Mouse (Mus musculus) kidney, embryonic 16.5 days (tissue): Measurements from ENCODE around the gene Grb2. TPM values are rescaled to one million over a fixed set of nuclear protein-coding genes. Genes with fewer than 3 reads are reported as not detected.

Source experiments
- polyA plus RNA-seq: library from polyadenylated mRNA; unstranded; fragments of >200 nt; fragmentation: Nextera tagmentation; extraction: Ambion mirVana; gene quantifications from 2 replicates; pipeline ENCODE4 v1.2.1, GENCODE M21; 2015

The Grb2 gene
- polyA plus RNA-seq, 1 experiment from 2014 or later = 87.0 TPM

Other genes starting within 250 kb of the Grb2 start
- 28.4 and 31.5 TPM in 2 replicates for gene Slc16a5, start 246.1 kb downstream of the Grb2 start, polyA plus RNA-seq
- 9.0 and 10.5 TPM in 2 replicates for gene Armc7, start 232.9 kb downstream of the Grb2 start, polyA plus RNA-seq
- 77.6 and 82.1 TPM in 2 replicates for gene Nt5c, start 216.7 kb downstream of the Grb2 start, polyA plus RNA-seq
- 457 and 461 TPM in 2 replicates for gene Jpt1, start 194.2 kb downstream of the Grb2 start, polyA plus RNA-seq
- 939 and 944 TPM in 2 replicates for gene Sumo2, start 172.3 kb downstream of the Grb2 start, polyA plus RNA-seq
- 180 and 184 TPM in 2 replicates for gene Nup85, start 144.2 kb downstream of the Grb2 start, polyA plus RNA-seq
- 101 and 103 TPM in 2 replicates for gene Mrps7, start 104.7 kb downstream of the Grb2 start, polyA plus RNA-seq
- gene Gga3, start 104.5 kb downstream of the Grb2 start, polyA plus RNA-seq = 24.5 and 26.8 TPM in 2 replicates
- gene Mif4gd, start 95.6 kb downstream of the Grb2 start, polyA plus RNA-seq = 42.8 and 47.1 TPM in 2 replicates
- 51.0 and 56.1 TPM in 2 replicates for gene Slc25a19, start 80.3 kb downstream of the Grb2 start, polyA plus RNA-seq
- gene Tmem94, start 56.8 kb upstream of the Grb2 start, polyA plus RNA-seq = 33.4 and 34.5 TPM in 2 replicates
- gene Caskin2, start 105.0 kb upstream of the Grb2 start, polyA plus RNA-seq = 21.5 and 23.6 TPM in 2 replicates
- gene Tsen54, start 106.1 kb upstream of the Grb2 start, polyA plus RNA-seq = 48.1 and 50.2 TPM in 2 replicates
- 58.3 and 64.5 TPM in 2 replicates for gene Llgl2, start 115.5 kb upstream of the Grb2 start, polyA plus RNA-seq
- gene Myo15b, start 149.8 kb upstream of the Grb2 start, polyA plus RNA-seq = 12.6 and 14.2 TPM in 2 replicates
- gene Smim5, start 191.4 kb upstream of the Grb2 start, polyA plus RNA-seq = 4.7 and 5.0 TPM in 2 replicates
- 11.8 and 12.8 TPM in 2 replicates for gene Smim6, start 203.4 kb upstream of the Grb2 start, polyA plus RNA-seq
- gene Sap30bp, start 224.7 kb upstream of the Grb2 start, polyA plus RNA-seq = 35.9 and 38.9 TPM in 2 replicates
- 25.3 and 26.9 TPM in 2 replicates for gene Recql5, start 224.9 kb upstream of the Grb2 start, polyA plus RNA-seq